Mouse (Mus musculus): Measurements from ENCODE around the gene Itgb7. TPM values are rescaled to one million over a fixed set of nuclear protein-coding genes. Genes with fewer than 3 reads are reported as not detected.

Gene Itgb7
- polyA plus RNA-seq, 1 experiment: 32.4 TPM

GRCm38 (mm10) chr15:102203835-102204381, 27.8 kb downstream of the Itgb7 start:
- Histone ChIP-seq H3K4me3 (replicated peaks; ENCODE audit: extremely low read depth, low read depth, low read length) (peak overlapping the region; percentile 86), H3K4me1 (ENCODE audit: control insufficient read depth, insufficient read depth, low read length) (peaks cover 29% of the 10 kb centered on the region)
- TF ChIP-seq POLR2A (IDR thresholded peaks at IDR 0.05; ENCODE audit: borderline replicate concordance, extremely low read depth, low read depth, low read length) (peak; percentile 24; the same call in 1 of the 2 replicates), CTCF (IDR thresholded peaks at IDR 0.05; ENCODE audit: insufficient read depth, low read length) (no peak)
- peak; percentile 69 for DNase-seq
- 1% methylated on average over 46 of the region's 72 CpGs for WGBS

- TF ChIP-seq POLR2A (IDR thresholded peaks at IDR 0.05; ENCODE audit: borderline replicate concordance, extremely low read depth, low read depth, low read length) (peak; percentile 53; the same call in 1 of the 2 replicates), CTCF (IDR thresholded peaks at IDR 0.05; ENCODE audit: insufficient read depth, low read length) (no peak)
- peak; percentile 90 for DNase-seq
- under 1% methylated on average over 62 of the region's 68 CpGs for WGBS
- H3K4me3 ChIP-seq (replicated peaks; ENCODE audit: extremely low read depth, low read depth, low read length): peak within 1 kb of the TSS; percentile 86
- H3K4me1 ChIP-seq (ENCODE audit: control insufficient read depth, insufficient read depth, low read length): peaks cover 29% of the 10 kb centered on the region
These were observed 28.5 kb downstream of the Itgb7 start, which contains the start of gene Zfp740 for GRCm38 (mm10) chr15:102202971-102203834. Zfp740 (plus strand) TSS chr15:102203249.

GRCm38 (mm10) chr15:102198841-102199240, 32.9 kb downstream of the Itgb7 start:
- TF ChIP-seq CTCF (IDR thresholded peaks at IDR 0.05; ENCODE audit: insufficient read depth, low read length): no peak
- TF ChIP-seq POLR2A (IDR thresholded peaks at IDR 0.05; ENCODE audit: borderline replicate concordance, extremely low read depth, low read depth, low read length): no peak
- DNase-seq: no peak
- Histone ChIP-seq H3K4me1 (ENCODE audit: control insufficient read depth, insufficient read depth, low read length) (peaks cover 6% of the 10 kb centered on the region; the same call in 1 of the 2 replicates), H3K4me3 (replicated peaks; ENCODE audit: extremely low read depth, low read depth, low read length) (no peak overlapping the region)
- 58% methylated on average over 4 of the region's 4 CpGs for WGBS

GRCm38 (mm10) chr15:102195373-102195772, 36.4 kb downstream of the Itgb7 start:
- TF ChIP-seq CTCF (IDR thresholded peaks at IDR 0.05; ENCODE audit: insufficient read depth, low read length) (no peak), POLR2A (IDR thresholded peaks at IDR 0.05; ENCODE audit: borderline replicate concordance, extremely low read depth, low read depth, low read length) (no peak)
- 42% methylated on average over 4 of the region's 4 CpGs for WGBS
- Histone ChIP-seq H3K4me3 (replicated peaks; ENCODE audit: extremely low read depth, low read depth, low read length) (no peak overlapping the region), H3K4me1 (ENCODE audit: control insufficient read depth, insufficient read depth, low read length) (peaks cover 3% of the 10 kb centered on the region; the same call in 1 of the 2 replicates)
- no peak for DNase-seq

- WGBS: 58% methylated on average over 4 of the region's 4 CpGs
- H3K4me3 ChIP-seq (replicated peaks; ENCODE audit: extremely low read depth, low read depth, low read length): no peak overlapping the region
- H3K4me1 ChIP-seq (ENCODE audit: control insufficient read depth, insufficient read depth, low read length): peaks cover 3% of the 10 kb centered on the region; the same call in 1 of the 2 replicates
- no peak for DNase-seq
- TF ChIP-seq CTCF (IDR thresholded peaks at IDR 0.05; ENCODE audit: insufficient read depth, low read length) (no peak), POLR2A (IDR thresholded peaks at IDR 0.05; ENCODE audit: borderline replicate concordance, extremely low read depth, low read depth, low read length) (no peak)
These were observed 37.3 kb downstream of the Itgb7 start for GRCm38 (mm10) chr15:102194439-102194838.

GRCm38 (mm10) chr15:102193652-102194051, 38.1 kb downstream of the Itgb7 start:
- WGBS: 67% methylated on average over 4 of the region's 4 CpGs
- Histone ChIP-seq H3K4me1 (ENCODE audit: control insufficient read depth, insufficient read depth, low read length) (no peaks in the 10 kb centered on the region; the same call in 1 of the 2 replicates), H3K4me3 (replicated peaks; ENCODE audit: extremely low read depth, low read depth, low read length) (no peak overlapping the region)
- TF ChIP-seq POLR2A (IDR thresholded peaks at IDR 0.05; ENCODE audit: borderline replicate concordance, extremely low read depth, low read depth, low read length): no peak
- TF ChIP-seq CTCF (IDR thresholded peaks at IDR 0.05; ENCODE audit: insufficient read depth, low read length): no peak
- no peak for DNase-seq

GRCm38 (mm10) chr15:102192820-102193386, 38.8 kb downstream of the Itgb7 start:
- TF ChIP-seq POLR2A (IDR thresholded peaks at IDR 0.05; ENCODE audit: borderline replicate concordance, extremely low read depth, low read depth, low read length) (no peak), CTCF (IDR thresholded peaks at IDR 0.05; ENCODE audit: insufficient read depth, low read length) (no peak)
- H3K4me1 ChIP-seq (ENCODE audit: control insufficient read depth, insufficient read depth, low read length): no peaks in the 10 kb centered on the region; the same call in 1 of the 2 replicates

GRCm38 (mm10) chr15:102192271-102192812, 39.4 kb downstream of the Itgb7 start:
- Histone ChIP-seq H3K4me1 (ENCODE audit: control insufficient read depth, insufficient read depth, low read length) (no peaks in the 10 kb centered on the region; the same call in 1 of the 2 replicates), H3K4me3 (replicated peaks; ENCODE audit: extremely low read depth, low read depth, low read length) (no peak overlapping the region)
- TF ChIP-seq CTCF (IDR thresholded peaks at IDR 0.05; ENCODE audit: insufficient read depth, low read length) (no peak), POLR2A (IDR thresholded peaks at IDR 0.05; ENCODE audit: borderline replicate concordance, extremely low read depth, low read depth, low read length) (no peak)
- no peak for DNase-seq
- WGBS: 53% methylated on average over 7 of the region's 7 CpGs

More at GRCm38 (mm10) chr15:102192820-102193386, 38.8 kb downstream of the Itgb7 start:
- no peak overlapping the region for H3K4me3 ChIP-seq (replicated peaks; ENCODE audit: extremely low read depth, low read depth, low read length)
- DNase-seq: no peak
- WGBS: 48% methylated on average over 5 of the region's 5 CpGs

GRCm38 (mm10) chr15:102191699-102192098, 40.0 kb downstream of the Itgb7 start:
- no peak overlapping the region for H3K4me3 ChIP-seq (replicated peaks; ENCODE audit: extremely low read depth, low read depth, low read length)
- no peaks in the 10 kb centered on the region; the same call in 1 of the 2 replicates for H3K4me1 ChIP-seq (ENCODE audit: control insufficient read depth, insufficient read depth, low read length)
- no peak for DNase-seq
- TF ChIP-seq POLR2A (IDR thresholded peaks at IDR 0.05; ENCODE audit: borderline replicate concordance, extremely low read depth, low read depth, low read length): no peak
- TF ChIP-seq CTCF (IDR thresholded peaks at IDR 0.05; ENCODE audit: insufficient read depth, low read length): no peak
- 58% methylated on average over 7 of the region's 7 CpGs for WGBS
